Mouse (Mus musculus) right cerebral cortex, postnatal 4 days (tissue): ENCODE results near the gene Apobec3.
"Not testable (repeated sequence)": the region's sequence is repeated elsewhere in the genome, so short reads cannot be mapped to it uniquely, and the experiment has no call there.

ENCODE experiments used
- DNase-seq: peaks from one replicate; pipeline ENCODE4 v3.0.0-alpha.2; 2022

Apobec3 gene

DNA sequence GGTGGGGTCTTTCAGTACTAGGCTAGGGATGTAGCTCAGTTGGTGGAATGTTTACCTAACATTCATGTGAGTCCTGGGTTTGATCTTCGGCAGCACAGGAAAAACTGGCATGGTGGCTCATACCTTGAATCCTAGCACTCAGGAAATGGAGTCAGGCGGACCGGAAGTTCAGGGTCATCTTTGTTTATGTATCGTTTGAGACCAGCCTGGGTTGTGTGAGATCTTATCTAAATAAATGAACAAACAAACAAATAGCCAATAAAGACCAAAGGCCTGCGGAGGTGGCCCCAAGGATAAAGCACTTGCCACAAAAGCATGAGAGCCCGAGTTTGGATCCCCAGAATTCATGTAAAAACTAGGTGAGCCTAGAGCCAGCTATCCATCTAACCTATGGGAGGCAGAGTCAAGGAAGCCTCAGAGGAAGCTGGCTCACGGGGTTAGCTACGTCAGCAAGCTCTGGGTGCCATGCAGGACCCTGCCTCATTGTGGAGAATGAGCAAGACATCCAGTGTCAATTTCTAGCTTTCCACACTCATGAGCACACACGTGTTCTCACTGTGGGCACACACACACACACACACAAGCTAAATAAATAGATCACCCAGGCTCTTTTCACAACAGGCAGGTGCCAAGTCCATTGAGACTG is 4.7 kb downstream of the Apobec3 start:
- no peak for DNase-seq

DNA sequence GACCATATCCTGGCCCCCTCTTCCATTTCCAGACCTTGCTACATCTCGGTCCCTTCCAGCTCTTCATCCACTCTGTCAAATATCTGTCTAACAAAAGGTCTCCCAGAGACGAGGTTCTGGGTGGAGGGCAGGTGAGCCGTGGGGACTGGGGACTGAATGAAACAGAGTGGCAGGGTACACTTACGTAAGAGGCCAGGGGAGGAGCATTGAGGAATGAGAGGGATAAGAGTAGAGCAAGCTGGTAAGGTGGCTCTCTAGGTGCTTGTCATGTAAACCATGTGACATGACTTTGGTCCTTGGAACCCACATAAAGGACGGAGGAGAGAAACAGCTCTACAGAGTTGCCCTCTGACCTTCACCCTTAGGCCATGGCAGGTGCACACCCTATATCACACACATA is 7.5 kb downstream of the Apobec3 start:
- DNase-seq, result no peak

DNA sequence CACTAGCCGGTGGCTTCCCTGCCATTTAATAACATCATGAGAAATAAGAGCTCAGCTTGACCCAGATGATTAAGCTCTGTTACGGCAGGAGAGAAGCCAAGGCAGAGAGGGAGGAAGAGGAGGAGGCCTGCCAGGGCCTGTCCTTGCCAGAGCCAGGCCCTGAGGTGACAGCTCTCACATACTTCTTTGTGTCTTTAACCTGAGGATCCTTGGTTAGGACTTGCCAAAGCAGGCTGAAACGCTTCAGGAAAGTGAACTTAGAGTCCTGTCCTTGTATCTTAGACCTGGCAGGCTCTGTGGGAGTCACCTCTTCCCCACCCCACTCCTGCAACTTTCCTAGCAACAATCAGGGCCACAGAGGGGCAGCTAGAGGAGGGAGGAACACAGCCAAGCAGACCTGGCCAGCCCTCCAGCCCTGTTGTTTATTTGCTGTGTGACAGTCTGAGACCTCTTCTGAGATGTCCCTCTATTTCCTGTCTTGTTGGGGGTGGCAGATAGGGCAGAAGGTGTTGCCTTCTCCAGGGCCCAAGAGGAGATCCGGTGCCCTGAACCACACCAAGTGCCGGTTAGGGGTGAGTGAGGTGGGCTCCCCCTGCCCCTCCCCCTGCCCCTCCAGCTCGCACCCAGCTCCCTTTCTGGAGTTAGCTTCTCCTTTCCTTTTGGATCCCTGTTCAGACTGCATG is 8.5 kb downstream of the Apobec3 start:
- DNase-seq, result no peak

DNA sequence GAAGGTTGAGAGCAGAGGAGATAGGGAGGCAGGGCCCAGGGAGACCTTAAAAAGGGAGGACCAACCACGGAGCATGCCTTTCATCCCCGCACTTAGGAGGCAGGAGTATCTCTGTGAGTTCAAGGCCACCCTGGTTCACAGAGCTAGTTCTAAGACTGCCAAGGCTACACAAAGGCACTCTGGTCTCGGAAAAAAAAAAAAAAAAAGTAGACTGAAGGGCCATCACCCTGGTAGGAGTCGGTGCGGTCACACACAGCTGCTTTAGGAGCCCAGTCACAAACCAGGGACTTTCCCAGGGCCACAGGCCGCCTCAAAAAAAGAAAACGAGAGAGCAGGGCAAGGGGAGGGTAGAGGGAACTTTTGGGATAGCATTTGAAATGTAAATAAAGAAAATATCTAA is 9.3 kb downstream of the Apobec3 start:
- no peak for DNase-seq

DNA sequence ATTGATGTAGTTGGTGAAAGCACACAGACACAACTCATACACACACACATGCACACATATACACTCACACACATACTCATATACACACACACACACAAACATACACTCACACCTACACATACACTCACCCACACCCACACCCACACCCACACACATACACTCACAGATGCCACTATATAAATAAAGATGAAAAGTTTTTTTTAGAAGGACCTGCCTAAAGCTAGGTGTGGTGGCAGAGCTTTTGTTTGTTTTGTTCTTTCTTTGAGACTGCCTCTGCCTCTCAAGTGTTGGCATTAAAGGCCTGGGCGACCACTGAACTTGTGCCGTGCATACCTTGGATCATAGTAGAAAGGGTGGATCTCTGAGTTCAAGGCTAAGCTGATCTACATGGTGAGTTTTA is 9.9 kb downstream of the Apobec3 start:
- no peak for DNase-seq

DNA sequence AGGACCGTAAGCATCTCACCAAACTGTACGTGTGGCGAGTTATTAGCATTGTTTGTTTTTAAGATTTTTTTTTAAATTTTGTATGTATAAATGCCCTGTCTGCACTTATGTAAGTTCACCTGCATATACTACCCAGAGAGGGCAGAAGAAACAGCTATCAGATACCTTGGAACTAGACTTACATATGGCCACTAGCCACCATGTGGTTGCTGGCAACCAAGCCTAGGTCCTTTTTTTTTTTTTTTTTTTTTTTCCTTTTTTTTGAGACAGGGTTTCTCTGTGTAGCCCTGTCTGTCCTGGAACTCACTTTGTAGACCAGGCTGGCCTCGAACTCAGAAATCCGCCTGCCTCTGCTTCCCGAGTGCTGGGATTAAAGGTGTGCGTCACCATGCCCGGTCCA is 11.6 kb downstream of the Apobec3 start:
- not testable (repeated sequence) for DNase-seq

DNA sequence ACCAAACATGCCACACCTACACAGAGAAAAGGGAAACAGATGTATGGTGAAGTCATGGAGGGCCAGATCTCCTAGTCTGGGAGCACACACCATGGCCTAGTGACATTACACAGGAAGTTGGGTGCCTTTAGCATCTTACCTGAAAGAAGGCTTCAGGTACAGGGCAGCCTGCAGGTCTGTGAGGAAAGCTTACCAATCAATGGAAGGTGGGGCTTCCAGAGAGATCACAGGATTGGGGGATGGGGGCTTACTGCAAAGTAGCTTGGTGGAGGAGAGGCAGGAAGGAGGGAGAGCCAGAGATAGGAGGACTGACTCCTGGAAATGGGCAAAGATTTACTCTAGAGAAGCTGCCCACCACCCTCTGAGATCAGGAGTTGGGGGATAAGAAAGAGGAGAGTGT is 12.5 kb downstream of the Apobec3 start:
- no peak for DNase-seq

DNA sequence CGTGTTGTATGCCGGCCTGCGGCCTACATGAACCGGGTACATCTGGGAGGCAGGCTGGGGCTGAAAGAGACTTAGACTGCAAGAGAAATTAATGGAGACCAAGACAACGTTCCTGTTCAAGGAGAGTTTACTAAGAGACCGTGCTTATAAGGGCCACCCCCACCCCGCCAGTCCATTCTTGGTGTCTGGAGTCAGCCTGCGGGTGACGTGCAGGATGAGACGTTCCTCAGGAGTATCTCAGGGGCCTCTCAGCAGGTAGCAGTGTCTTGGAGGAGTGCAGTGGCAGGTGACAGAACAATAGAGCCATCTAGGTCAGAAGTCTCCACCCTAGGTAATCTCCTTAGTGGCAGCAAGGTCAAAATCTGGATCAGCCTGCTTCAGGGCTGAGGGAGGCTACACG is 13.2 kb downstream of the Apobec3 start:
- DNase-seq, result not testable (repeated sequence)

DNA sequence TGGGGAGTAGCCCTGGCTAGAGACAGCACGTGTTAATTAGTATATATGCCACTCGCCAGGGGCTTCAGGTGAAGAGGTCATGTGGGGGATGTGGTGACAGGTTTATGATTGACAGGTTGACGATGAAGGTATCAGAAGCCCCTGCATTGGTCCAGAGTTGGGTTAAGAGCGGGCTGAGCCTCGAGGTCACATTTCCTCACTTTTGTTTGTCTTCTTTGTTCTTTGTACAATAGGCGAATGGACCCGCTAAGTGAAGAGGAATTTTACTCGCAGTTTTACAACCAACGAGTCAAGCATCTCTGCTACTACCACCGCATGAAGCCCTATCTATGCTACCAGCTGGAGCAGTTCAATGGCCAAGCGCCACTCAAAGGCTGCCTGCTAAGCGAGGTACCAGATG is 13.8 kb downstream of the Apobec3 start:
- no peak for DNase-seq

DNA sequence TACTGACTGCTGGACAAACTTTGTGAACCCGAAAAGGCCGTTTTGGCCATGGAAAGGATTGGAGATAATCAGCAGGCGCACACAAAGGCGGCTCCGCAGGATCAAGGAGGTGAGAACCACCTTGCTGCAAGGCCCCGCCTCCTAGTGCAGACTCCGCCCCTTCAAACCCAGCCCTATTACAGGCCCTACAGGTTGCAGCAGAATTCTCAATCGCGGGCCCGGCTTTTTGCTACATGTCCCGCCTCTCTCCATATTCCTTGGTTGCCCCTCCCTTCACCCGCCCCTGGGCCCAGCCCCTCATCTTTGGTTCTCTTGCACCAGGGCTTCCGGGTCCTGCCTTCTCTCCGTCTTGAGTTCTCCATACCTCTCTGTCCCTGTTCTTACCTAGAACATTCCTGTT is 15.4 kb downstream of the Apobec3 start:
- DNase-seq, result no peak

DNA sequence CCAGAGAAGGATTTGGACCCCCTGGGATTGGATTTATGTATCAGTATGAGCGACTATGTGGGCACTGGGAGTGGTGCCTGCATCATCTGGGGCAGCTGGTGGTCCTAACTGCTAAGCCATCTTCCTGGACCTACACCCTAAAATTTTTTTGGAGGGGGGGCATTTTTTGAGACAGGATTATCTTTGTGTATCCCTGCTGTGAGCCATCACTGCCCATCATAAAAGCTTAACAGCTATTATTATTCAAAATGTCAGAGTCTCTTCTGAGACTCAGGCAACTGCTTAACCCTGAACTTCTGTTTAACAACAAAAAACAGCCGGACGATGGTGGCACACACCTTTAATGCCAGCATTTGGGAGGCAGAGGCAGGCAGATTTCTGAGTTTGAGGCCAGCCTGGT is 17.5 kb downstream of the Apobec3 start:
- DNase-seq, result not testable (repeated sequence)

DNA sequence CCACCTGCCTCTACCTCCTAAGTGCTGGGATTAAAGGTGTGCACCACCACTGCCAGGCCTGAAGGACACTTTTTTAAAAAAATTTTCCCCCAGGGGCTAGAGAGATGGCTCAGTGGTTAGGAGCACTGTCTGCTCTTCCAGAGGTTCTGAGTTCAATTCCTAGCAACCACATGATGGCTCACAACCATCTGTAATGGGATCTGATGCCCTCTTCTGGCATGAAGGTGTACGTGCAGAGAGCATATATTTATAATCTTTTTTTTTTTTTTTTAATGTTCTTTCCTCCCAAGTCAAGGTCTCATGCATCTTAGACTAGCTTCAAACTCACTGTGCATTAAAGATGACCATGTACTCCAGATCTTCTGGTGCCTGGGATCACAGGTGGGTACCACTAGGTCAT is 19.4 kb downstream of the Apobec3 start:
- DNase-seq, result not testable (repeated sequence)

DNA sequence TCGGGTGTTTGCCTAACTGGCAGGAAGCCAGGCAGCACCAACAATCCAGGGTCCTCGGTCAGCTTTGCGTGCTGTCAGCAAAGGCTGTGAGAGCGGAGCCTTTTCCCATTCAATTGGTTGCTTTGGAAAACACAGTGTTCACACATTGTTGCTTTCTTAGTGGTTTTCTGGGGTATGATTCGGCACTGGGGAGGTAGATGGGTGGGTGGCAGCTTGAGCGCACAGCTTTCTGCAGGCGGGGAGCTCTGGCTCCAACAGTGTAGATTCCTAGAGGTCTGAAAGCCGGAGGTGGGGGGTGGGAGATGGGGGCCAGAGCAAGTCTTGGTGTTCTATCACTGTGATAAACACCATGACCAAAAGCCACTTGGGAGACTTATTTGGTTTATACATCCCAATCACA is 19.9 kb downstream of the Apobec3 start:
- no peak for DNase-seq

DNA sequence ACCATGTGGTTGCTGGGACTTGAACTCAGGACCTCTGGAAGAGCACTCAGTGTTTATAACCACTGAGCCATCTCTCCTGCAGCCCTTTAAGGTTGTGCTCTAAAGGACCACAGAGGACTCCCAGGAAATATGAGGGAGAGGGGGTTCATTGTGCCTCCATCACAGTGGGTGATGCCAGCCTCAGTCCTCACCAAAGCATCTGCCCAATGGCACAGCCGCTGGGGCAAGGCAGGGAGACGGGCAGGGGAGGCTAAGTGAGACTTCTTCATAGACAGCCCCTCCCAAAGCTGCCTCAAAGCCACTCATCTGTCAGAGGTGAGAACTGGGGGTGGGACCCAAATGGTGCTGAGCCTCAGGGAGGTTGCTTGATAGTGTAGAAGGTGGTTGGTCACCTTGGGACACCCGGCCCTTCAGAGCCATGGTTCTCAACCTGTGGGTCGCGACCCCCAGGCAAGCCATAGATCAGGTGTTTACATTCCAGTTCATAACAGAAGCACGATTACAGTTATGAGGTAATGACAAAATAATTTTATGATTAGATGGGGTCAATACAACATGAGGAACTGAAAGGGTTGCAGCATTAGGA is 22.4 kb downstream of the Apobec3 start:
- no peak for DNase-seq

DNA sequence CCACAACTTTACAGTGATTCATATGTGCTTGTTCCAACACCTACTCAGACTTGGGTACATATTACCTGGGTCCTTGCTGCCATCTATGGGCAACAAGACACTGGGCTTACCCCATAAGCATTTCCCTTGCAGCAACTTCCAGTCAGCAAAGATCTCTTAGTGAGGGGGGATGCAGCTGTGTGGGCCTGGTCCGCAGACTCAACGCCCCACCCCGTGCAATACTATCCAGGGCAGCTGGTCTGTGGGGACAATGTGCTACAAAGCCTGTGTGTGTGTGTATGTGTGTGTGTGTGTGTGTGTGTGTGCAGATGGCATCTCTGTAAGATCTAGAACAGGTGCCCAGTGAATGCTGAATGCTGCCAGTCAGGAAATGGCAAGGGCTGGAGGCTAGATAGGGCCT is 22.9 kb downstream of the Apobec3 start:
- no peak for DNase-seq

DNA sequence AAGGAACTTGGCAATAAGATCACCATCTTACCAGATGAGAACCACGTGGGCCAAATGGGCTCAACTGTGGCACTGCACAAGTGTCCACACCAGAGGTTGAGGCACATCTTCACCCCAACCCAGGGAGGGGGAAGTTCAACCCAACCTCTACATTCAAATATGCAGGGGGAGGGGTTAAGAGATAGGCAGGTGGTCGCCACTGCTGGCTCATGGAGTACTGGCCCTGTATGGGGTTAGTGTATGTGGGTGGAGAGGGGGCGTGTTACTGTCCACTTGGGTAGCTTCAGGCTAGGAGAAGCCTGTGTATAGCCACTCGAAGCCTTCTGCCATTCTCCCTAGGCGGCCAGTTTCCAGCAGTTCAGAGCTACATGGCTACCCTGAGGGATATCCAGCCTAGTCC is 24.7 kb downstream of the Apobec3 start:
- no peak for DNase-seq

DNA sequence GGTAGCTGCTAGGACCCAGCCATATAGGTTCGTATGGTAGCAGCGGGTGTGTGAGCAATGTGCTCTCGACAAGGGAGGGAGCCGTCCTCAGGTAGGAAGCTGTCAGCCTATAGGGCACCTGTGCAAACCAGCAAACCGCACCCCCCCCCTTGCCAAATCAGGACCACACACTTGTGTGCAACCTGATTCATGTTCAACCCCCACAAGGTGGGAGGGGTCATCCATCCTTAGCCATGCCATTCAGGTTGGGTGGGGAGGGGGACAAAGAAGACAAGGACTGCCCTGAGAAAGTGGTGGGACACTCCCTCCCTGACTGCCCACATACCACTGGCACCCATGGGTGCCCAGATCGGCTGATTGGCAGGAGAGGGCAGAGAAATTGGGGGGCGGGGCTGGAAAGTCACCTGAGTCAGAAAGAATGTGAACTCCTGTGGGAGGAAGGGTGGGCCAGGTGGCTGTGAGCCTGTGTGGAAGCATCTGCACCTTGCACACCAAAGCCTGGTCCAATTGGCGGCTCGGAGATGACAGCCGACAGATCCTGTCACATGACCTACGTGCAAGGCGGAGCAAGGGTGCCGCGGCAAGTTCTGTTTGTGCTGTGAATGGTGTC is 25.8 kb downstream of the Apobec3 start:
- no peak for DNase-seq

DNA sequence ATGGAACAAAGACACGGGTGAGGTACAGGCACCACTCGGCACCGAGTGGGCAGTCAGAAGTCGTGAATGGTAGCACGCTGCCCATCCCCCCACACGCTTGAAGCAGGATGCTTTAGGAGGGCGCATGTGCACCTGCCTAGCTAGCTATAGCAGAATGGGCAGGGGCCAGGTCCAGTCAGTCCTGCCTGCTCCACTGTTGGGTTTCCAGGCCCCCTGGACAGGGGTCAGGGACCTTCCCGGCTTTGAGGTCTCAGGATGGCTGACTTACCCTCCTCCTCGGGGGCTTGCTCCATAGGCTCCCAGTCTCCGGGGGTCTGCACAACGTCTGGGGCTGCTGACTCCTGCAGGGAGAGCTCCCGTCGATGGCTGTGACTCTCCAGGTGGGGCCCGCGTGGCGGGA is 27.0 kb downstream of the Apobec3 start:
- DNase-seq, result no peak

DNA sequence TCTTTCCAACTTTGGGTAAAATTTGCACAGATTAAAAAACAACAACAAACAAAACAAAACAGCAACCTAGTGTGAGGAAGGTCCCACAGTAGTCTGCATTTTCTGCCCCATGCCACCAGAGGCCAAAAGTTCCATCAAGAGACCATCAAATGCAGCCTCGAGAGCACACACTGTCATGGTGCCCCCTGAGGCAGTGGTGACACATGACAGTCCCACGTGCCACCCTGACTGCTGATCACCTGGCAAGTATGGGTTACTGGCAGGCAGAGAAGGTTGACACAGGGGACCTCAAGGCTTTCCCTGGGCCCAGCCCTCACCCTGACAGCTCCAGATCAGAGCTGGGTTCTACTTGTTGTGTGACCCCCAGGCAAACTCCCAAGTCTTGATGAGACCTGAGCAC is 28.3 kb downstream of the Apobec3 start:
- no peak for DNase-seq

DNA sequence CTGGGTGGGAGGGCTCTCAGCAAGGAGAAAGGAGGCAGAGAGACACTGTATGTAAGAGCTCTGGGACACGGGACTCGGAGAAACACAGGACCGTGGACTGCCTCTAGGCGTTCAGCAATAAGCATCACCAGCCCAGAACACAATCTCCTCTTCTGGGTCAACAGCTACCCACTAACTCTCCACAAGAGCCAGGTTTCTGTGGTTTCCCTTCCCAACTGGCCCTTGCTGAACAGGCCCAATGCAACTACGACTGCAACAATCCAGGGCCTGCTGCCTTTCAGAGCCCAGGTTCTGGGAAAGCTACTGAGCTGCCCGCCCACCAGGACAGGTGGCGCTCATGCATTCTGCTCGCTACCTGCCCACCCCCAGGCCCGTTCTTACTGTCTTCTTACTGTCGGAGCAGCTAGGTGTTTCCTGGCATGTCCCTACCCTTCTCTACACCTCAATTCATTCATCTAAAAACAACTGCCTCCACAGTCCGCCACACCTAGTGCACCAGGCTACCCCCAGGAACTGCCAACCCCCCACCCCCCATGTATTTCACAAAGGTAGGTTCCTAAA is 35.5 kb downstream of the Apobec3 start:
- DNase-seq, result no peak

DNA sequence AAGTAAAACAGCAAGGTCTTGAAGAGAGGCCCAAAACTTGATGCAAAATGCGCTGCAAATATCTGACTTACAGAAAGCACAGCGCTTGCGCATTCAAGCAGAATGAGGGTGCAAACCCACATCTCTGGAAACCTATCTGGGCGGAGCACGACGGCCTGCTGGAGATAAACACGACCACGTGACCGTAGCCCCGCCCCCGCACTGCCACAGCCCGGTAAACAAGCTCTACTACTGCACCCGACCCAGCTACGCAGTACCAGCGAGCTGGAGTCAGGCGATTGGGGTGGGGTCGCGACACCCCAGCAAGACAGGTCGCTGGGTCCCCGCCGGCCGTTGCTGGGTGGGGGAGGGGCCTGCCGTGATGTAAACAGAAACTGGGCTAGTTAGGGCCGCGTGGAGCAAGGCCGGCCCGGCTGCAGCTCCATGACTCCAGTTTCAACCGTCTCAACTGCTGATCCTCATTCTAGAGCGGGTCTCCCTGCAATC is 36.2 kb downstream of the Apobec3 start:
- DNase-seq, result peak; percentile 85

DNA sequence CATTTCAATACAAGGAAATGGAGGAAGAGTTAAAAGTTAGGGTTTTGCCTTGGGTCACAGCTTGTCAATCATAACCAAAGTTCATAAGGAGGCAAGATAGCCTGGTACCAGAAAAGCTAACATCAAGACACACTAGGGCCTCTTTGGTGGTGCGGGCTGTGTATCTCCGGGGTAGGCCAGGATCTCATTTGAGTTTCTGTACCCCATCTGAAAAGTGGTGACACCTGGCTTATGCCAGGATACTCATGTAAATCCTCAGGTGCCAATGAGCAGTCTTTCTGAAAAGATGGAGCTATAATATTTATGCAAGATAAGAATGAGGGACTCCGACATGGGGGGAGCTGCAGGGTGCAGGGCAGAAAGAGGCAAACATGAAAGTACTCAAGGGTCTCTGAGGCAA is 36.9 kb downstream of the Apobec3 start:
- DNase-seq, result no peak

DNA sequence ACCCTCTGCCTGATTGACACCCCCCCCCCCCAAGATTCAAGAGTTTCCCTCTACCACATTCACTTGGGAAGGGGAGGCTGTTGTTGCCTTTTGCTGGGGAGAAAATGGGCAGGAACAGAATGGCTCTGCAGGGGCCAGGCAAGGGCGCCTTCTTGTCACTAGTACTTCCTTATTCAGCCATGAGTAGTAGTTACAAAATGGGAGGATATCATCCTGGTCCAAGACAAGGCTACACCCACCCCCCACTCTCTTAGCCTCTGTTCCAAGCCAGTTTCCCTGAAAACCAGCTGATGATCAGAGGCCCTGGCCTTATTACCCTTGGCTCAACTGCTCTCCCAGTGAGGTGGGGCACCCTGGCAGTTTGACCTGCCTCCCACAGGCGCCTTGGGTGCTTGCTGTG is 37.3 kb downstream of the Apobec3 start:
- DNase-seq, result no peak

DNA sequence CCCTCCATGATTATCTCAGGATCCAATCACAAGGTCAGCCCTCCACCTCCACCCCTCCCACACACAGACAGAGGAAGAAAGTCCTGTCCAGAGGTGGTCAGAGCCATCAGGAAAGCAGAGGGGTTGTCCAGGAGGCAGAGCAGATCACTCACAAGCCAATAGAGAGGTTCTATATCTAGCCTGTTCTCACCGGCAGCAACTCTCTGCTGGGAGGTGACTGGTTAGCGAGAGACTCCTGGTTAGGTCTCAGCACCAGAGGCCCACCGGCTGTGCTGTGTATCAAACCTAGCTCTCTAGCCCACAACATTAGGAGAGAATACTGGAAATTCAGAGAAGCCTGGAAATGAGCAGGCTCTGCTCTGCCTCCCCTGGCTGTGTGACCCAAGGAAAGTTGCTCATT is 38.3 kb downstream of the Apobec3 start:
- no peak for DNase-seq
